Mouse (Mus musculus): ENCODE measurements around the gene Kcnab2.

- no peak for TF ChIP-seq CHD1 (IDR thresholded peaks at IDR 0.05; ENCODE audit: low read depth, low read length)
- TF ChIP-seq CTCF (conservative IDR thresholded peaks at IDR 0.05 in 1 of 2, IDR thresholded peaks at IDR 0.05 in 1 of 2; ENCODE audit: low read depth in 2 of 2, low read length in 2 of 2) = no peak
- TF ChIP-seq USF1 (IDR thresholded peaks at IDR 0.05; ENCODE audit: low read depth, low read length) = no peak
- TF ChIP-seq POLR2A (IDR thresholded peaks at IDR 0.05; ENCODE audit: low read depth, low read length) = no peak
These were observed 15.2 kb downstream of the Kcnab2 start for GRCm38 (mm10) chr4:152462516-152462915.

All from CH12.LX (cell line).